Mouse (Mus musculus): ENCODE data around the gene Ear14. TPM values are rescaled to one million over a fixed set of nuclear protein-coding genes. Genes with fewer than 3 reads are reported as not detected.
"Not testable (repeated sequence)": the region's sequence is repeated elsewhere in the genome, so short reads cannot be mapped to it uniquely, and the experiment has no call there.

Gene Ear14
- polyA plus RNA-seq (2015; fragmentation: Nextera tagmentation; extraction: Ambion mirVana): not detected in 2 replicates

DNA sequence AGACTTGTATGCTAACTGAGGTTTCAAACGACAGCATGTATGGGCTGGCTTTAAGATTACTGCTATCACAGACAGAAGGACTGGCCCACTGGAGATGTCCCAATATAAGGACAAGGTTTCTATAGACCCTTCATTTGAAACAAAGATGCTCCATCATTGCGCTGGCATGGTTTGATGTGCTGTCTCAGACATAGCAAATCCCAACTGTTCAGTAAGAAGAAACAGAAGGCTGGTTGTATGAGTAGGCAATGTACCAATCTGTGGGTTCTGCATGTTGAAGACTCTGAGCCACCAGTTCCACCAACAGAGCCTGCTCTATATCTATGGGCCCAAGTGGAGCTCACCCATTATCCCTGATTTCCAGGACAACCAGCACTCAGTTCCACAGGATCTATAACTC lies at the start of gene Ear14:
Gene Ear14 (plus strand): TSS at position 277 of the 400 bp plus-strand sequence.
- WGBS: 87% methylated on average over 2 of the region's 2 CpGs

DNA sequence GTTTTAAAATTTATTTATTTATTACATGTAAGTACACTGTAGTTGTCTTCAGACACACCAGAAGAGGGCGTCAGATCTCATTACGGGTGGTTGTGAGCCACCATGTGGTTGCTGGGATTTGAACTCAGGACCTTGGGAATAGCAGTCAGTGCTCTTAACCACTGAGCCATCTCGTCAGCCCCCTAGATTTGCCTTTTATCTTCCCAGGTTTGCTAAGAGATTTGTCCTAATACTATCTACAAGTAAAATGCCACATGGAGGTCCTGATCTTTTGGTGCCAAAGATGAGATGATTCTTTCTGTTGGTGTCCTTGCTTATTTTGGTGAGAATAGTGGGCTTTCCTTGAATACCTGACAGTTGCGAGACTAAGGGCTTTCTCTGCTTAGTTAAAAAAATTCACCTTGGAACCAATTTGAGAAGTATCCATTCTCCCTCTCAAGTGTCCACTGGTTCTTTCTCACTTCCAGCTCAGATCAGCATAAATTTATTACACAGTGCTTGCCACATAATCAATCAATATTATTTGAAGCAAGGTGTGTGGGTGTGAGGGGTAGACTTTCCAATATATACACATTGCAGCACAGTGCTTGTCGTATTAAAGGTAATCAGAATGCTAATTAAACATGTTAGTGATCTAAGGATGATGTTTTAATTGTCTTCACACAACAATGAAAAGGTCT lies 47.0 kb upstream of the Ear14 start:
- Histone ChIP-seq H3K36me3 (ENCODE audit: control insufficient read depth, insufficient read depth, low read length) (no peaks in the 10 kb centered on the region), H3K4me3 (ENCODE audit: low read length) (no peak overlapping the region), H3K27ac (ENCODE audit: low read length) (no peak overlapping the region), H3K9ac (ENCODE audit: low read length) (no peak overlapping the region), H3K9me3 (ENCODE audit: control insufficient read depth, low read length) (no peaks in the 10 kb centered on the region), H3K4me2 (ENCODE audit: low read depth, low read length) (no peak overlapping the region), H3K27me3 (ENCODE audit: control insufficient read depth, insufficient read depth, low read depth, low read length) (no peaks in the 10 kb centered on the region), H3K4me1 (replicated peaks; ENCODE audit: control insufficient read depth, insufficient read depth, low read length) (no peaks in the 10 kb centered on the region)
- ATAC-seq (ENCODE audit: low read depth): no peak
- 83% methylated on average over 5 of the region's 5 CpGs for WGBS

More for the DNA sequence above, at the start of gene Ear14:
- no peak for ATAC-seq (ENCODE audit: low read depth)
- no peak within 1 kb of the TSS for H3K27ac ChIP-seq (ENCODE audit: low read length)
- no peaks in the 10 kb centered on the region for H3K4me1 ChIP-seq (replicated peaks; ENCODE audit: control insufficient read depth, insufficient read depth, low read length)
- no peak within 1 kb of the TSS for H3K4me2 ChIP-seq (ENCODE audit: low read depth, low read length)
- no peaks in the 10 kb centered on the region for H3K9me3 ChIP-seq (ENCODE audit: control insufficient read depth, low read length)
- no peaks in the 10 kb centered on the region for H3K27me3 ChIP-seq (ENCODE audit: control insufficient read depth, insufficient read depth, low read depth, low read length)
- H3K36me3 ChIP-seq (ENCODE audit: control insufficient read depth, insufficient read depth, low read length): no peaks in the 10 kb centered on the region
- H3K4me3 ChIP-seq (ENCODE audit: low read length): no peak within 1 kb of the TSS
- H3K9ac ChIP-seq (ENCODE audit: low read length): no peak within 1 kb of the TSS

GRCm38 (mm10) chr14:51156736-51157068 lies 46.5 kb upstream of the Ear14 start:
- H3K4me3 ChIP-seq (ENCODE audit: low read length): no peak overlapping the region
- no peaks in the 10 kb centered on the region for H3K9me3 ChIP-seq (ENCODE audit: control insufficient read depth, low read length)
- H3K4me2 ChIP-seq (ENCODE audit: low read depth, low read length): no peak overlapping the region
- no peaks in the 10 kb centered on the region for H3K27me3 ChIP-seq (ENCODE audit: control insufficient read depth, insufficient read depth, low read depth, low read length)
- WGBS: 52% methylated on average over 4 of the region's 4 CpGs
- H3K36me3 ChIP-seq (ENCODE audit: control insufficient read depth, insufficient read depth, low read length): no peaks in the 10 kb centered on the region
- H3K4me1 ChIP-seq (replicated peaks; ENCODE audit: control insufficient read depth, insufficient read depth, low read length): no peaks in the 10 kb centered on the region
- no peak overlapping the region for H3K27ac ChIP-seq (ENCODE audit: low read length)
- no peak overlapping the region for H3K9ac ChIP-seq (ENCODE audit: low read length)
- no peak for ATAC-seq (ENCODE audit: low read depth)

- ATAC-seq (ENCODE audit: low read depth): no peak
- Histone ChIP-seq H3K4me3 (ENCODE audit: low read length) (no peak overlapping the region), H3K4me2 (ENCODE audit: low read depth, low read length) (no peak overlapping the region), H3K4me1 (replicated peaks; ENCODE audit: control insufficient read depth, insufficient read depth, low read length) (no peaks in the 10 kb centered on the region), H3K9me3 (ENCODE audit: control insufficient read depth, low read length) (no peaks in the 10 kb centered on the region), H3K27ac (ENCODE audit: low read length) (no peak overlapping the region), H3K9ac (ENCODE audit: low read length) (no peak overlapping the region), H3K27me3 (ENCODE audit: control insufficient read depth, insufficient read depth, low read depth, low read length) (no peaks in the 10 kb centered on the region), H3K36me3 (ENCODE audit: control insufficient read depth, insufficient read depth, low read length) (no peaks in the 10 kb centered on the region)
- 93% methylated on average over 1 of the region's 1 CpGs for WGBS
Measured at GRCm38 (mm10) chr14:51157072-51157471, 46.1 kb upstream of the Ear14 start.

DNA sequence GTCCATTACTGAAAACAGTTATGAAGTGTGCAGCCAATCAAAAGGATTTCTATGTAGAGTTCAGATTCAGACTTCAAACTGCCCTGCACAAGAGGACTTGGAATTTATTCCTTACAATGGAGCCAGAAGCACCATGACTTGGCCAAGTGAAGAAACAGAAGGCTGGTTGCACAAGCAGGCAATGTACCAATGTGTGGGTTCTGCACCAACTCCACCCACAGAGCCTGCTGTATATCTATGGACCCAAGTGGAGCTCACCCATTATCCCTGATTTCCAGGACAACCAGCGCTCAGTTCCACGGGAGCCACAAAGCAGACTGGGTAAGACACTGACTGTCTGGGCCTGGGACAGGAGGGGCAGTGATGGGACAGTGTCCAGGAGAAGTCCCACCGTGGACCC lies 41.2 kb upstream of the Ear14 start, which contains the start of gene Rnase2b:
Gene Rnase2b (plus strand): TSS at position 285 of the 400 bp plus-strand sequence.
- not testable (repeated sequence) for H3K36me3 ChIP-seq (ENCODE audit: control insufficient read depth, insufficient read depth, low read length); ATAC-seq (ENCODE audit: low read depth); H3K27ac ChIP-seq (ENCODE audit: low read length); H3K4me2 ChIP-seq (ENCODE audit: low read depth, low read length); H3K9ac ChIP-seq (ENCODE audit: low read length); H3K4me1 ChIP-seq (replicated peaks; ENCODE audit: control insufficient read depth, insufficient read depth, low read length); H3K4me3 ChIP-seq (ENCODE audit: low read length); H3K9me3 ChIP-seq (ENCODE audit: control insufficient read depth, low read length); H3K27me3 ChIP-seq (ENCODE audit: control insufficient read depth, insufficient read depth, low read depth, low read length)
- 91% methylated on average over 3 of the region's 3 CpGs for WGBS

GRCm38 (mm10) chr14:51163323-51163722 lies 39.9 kb upstream of the Ear14 start:
- H3K9me3 ChIP-seq (ENCODE audit: control insufficient read depth, low read length); H3K4me2 ChIP-seq (ENCODE audit: low read depth, low read length); H3K9ac ChIP-seq (ENCODE audit: low read length); ATAC-seq (ENCODE audit: low read depth); H3K36me3 ChIP-seq (ENCODE audit: control insufficient read depth, insufficient read depth, low read length); H3K27me3 ChIP-seq (ENCODE audit: control insufficient read depth, insufficient read depth, low read depth, low read length); H3K4me1 ChIP-seq (replicated peaks; ENCODE audit: control insufficient read depth, insufficient read depth, low read length); H3K4me3 ChIP-seq (ENCODE audit: low read length); H3K27ac ChIP-seq (ENCODE audit: low read length): not testable (repeated sequence)
- WGBS: 78% methylated on average over 6 of the region's 6 CpGs

GRCm38 (mm10) chr14:51165435-51165834 lies 37.8 kb upstream of the Ear14 start:
- no peaks in the 10 kb centered on the region for H3K27me3 ChIP-seq (ENCODE audit: control insufficient read depth, insufficient read depth, low read depth, low read length)
- H3K4me3 ChIP-seq (ENCODE audit: low read length): no peak overlapping the region
- ATAC-seq (ENCODE audit: low read depth): no peak
- H3K9me3 ChIP-seq (ENCODE audit: control insufficient read depth, low read length): no peaks in the 10 kb centered on the region
- H3K27ac ChIP-seq (ENCODE audit: low read length): no peak overlapping the region
- 88% methylated on average over 1 of the region's 1 CpGs for WGBS
- no peak overlapping the region for H3K9ac ChIP-seq (ENCODE audit: low read length)
- H3K4me2 ChIP-seq (ENCODE audit: low read depth, low read length): no peak overlapping the region
- no peaks in the 10 kb centered on the region for H3K36me3 ChIP-seq (ENCODE audit: control insufficient read depth, insufficient read depth, low read length)
- no peaks in the 10 kb centered on the region for H3K4me1 ChIP-seq (replicated peaks; ENCODE audit: control insufficient read depth, insufficient read depth, low read length)

DNA sequence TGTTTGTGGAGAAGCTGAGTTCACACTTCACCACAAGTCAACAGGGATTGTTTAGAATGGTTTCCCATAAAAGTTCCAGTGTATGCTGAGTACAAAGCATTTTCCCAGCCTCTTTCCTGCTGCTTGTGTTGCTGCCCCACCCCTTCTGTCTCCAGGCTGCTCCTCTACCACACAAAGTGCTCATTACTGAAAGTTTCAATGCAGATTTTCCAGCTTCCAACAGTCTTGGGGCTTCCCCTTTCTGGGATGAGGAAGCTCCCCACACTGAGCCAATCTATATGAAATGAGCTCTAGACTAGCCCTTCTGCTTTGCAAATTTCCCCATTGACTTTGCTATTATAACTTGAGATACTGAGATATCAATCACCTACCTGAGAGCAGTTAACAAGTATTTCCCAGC lies 37.1 kb upstream of the Ear14 start:
- H3K4me3 ChIP-seq (ENCODE audit: low read length): no peak overlapping the region
- H3K36me3 ChIP-seq (ENCODE audit: control insufficient read depth, insufficient read depth, low read length): no peaks in the 10 kb centered on the region
- H3K9ac ChIP-seq (ENCODE audit: low read length): no peak overlapping the region
- no peak overlapping the region for H3K4me2 ChIP-seq (ENCODE audit: low read depth, low read length)
- H3K9me3 ChIP-seq (ENCODE audit: control insufficient read depth, low read length): no peaks in the 10 kb centered on the region
- no peak for ATAC-seq (ENCODE audit: low read depth)
- H3K27ac ChIP-seq (ENCODE audit: low read length): no peak overlapping the region
- no peaks in the 10 kb centered on the region for H3K4me1 ChIP-seq (replicated peaks; ENCODE audit: control insufficient read depth, insufficient read depth, low read length)
- no peaks in the 10 kb centered on the region for H3K27me3 ChIP-seq (ENCODE audit: control insufficient read depth, insufficient read depth, low read depth, low read length)

DNA sequence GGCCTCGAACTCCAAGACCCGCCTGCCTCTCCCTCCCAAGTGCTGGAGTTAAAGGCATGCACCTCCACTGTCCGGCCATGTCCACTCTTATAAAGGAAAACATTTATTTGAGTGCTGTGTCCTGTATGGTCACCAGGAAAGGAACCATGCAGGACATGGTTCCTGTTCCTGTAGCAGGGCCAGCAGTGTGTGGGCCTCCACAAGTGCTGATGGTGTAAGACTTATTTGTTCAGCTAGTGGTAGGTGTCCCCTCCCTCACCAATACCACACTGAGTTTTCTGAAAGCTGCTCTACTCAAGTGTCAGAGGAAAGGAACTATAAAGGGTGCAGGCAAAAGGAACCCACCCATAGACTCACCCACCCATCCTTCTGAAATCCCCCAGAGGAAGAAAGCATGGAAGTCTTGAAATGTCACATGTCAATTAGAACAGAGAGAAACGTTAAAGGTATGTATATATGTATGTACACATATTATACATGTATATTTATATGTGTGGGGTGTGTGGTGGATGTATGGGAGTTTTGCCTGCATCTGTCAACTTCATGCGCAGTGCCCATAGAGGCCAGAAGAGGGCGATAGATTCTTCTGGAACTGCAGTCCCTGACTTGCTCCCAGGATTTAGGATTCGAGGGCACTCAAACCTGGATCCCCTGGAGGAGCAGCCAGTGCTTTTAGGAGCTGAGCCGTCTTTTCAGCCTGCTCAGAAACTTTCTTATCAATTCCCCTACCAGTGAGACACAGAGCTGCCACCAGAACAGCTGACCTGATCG lies 30.9 kb upstream of the Ear14 start:
- H3K4me2 ChIP-seq (ENCODE audit: low read depth, low read length); ATAC-seq (ENCODE audit: low read depth); H3K4me1 ChIP-seq (replicated peaks; ENCODE audit: control insufficient read depth, insufficient read depth, low read length); H3K4me3 ChIP-seq (ENCODE audit: low read length); H3K9me3 ChIP-seq (ENCODE audit: control insufficient read depth, low read length); H3K9ac ChIP-seq (ENCODE audit: low read length); H3K36me3 ChIP-seq (ENCODE audit: control insufficient read depth, insufficient read depth, low read length); H3K27ac ChIP-seq (ENCODE audit: low read length); H3K27me3 ChIP-seq (ENCODE audit: control insufficient read depth, insufficient read depth, low read depth, low read length): not testable (repeated sequence)
- 34% methylated on average over 9 of the region's 9 CpGs for WGBS
